Mouse (Mus musculus): ENCODE data around the gene Gm5134. TPM values are rescaled to one million over a fixed set of nuclear protein-coding genes. Genes with fewer than 3 reads are reported as not detected.

The Gm5134 gene
- under 1 TPM in 1 of 2 experiments, not detected in 1; 0.43 TPM for total RNA-seq (2023)

GRCm38 (mm10) chr10:75954381-75954811 is at the start of gene Gm5134:
TSS of gene Gm5134 (plus strand) at chr10:75954514.

GRCm38 (mm10) chr10:75921026-75921725 is 33.1 kb upstream of the Gm5134 start, which contains the start of gene Smarcb1:
TSS of gene Smarcb1 (minus strand) at chr10:75921617.

GRCm38 (mm10) chr10:75932891-75933290 is 21.4 kb upstream of the Gm5134 start, which contains the start of gene Chchd10:
TSS of gene Chchd10 (plus strand) at chr10:75933130.

GRCm38 (mm10) chr10:75935680-75936541 is 18.4 kb upstream of the Gm5134 start, which contains the start of gene Mmp11:
TSS of gene Mmp11 (minus strand) at chr10:75936496.

GRCm38 (mm10) chr10:75940520-75940919 is 13.8 kb upstream of the Gm5134 start, which contains the start of gene Gm867:
TSS of gene Gm867 (minus strand) at chr10:75940672.

GRCm38 (mm10) chr10:75942736-75943477 is 11.4 kb upstream of the Gm5134 start, which contains the start of gene Vpreb3:
TSS of gene Vpreb3 (plus strand) at chr10:75943057.

GRCm38 (mm10) chr10:76032402-76033118 is 78.2 kb downstream of the Gm5134 start, which contains the start of gene Zfp280b:
TSS of gene Zfp280b (plus strand) at chr10:76032650.

Other genes starting within 250 kb of the Gm5134 start
- gene Cabin1, start 190.2 kb upstream of the Gm5134 start, total RNA-seq (2023): 10 to 100 TPM; 74.5 to 83.3 TPM
- 10 to 100 TPM; 24.1 to 28.8 TPM for gene Ddt, start 181.1 kb upstream of the Gm5134 start, total RNA-seq (2023)
- gene Gm20441, start 173.6 kb upstream of the Gm5134 start, total RNA-seq (2023): not detected
- gene Gstt3, start 173.1 kb upstream of the Gm5134 start, total RNA-seq (2023): 1 to 10 TPM; 6.3 to 6.8 TPM
- 1 to 10 TPM in 1 of 2 experiments, under 1 TPM in 1; 0.52 to 1.0 TPM for gene Gstt1, start 155.9 kb upstream of the Gm5134 start, total RNA-seq (2023)
- gene Gstt4, start 132.0 kb upstream of the Gm5134 start, total RNA-seq (2023): not detected
- gene Gstt2, start 117.1 kb upstream of the Gm5134 start, total RNA-seq (2023): 1 to 10 TPM; 5.9 to 6.4 TPM
- gene Mif, start 94.3 kb upstream of the Gm5134 start, total RNA-seq (2023): 10 to 100 TPM; 87.8 to 90.9 TPM
- 1 to 10 TPM in 1 of 2 experiments, under 1 TPM in 1; 0.84 to 3.1 TPM for gene Derl3, start 61.1 kb upstream of the Gm5134 start, total RNA-seq (2023)
- gene Smarcb1, start 32.9 kb upstream of the Gm5134 start, total RNA-seq (2023): 10 to 100 TPM; 35.2 to 36.8 TPM
- 1 to 10 TPM in 1 of 2 experiments, under 1 TPM in 1; 0.79 to 3.7 TPM for gene Chchd10, start 21.4 kb upstream of the Gm5134 start, total RNA-seq (2023)
- not detected for gene Mmp11, start 18.0 kb upstream of the Gm5134 start, total RNA-seq (2023)
- gene Gm867, start 13.8 kb upstream of the Gm5134 start, total RNA-seq (2023): not detected
- gene Vpreb3, start 11.5 kb upstream of the Gm5134 start, total RNA-seq (2023): not detected
- gene Zfp280b, start 78.1 kb downstream of the Gm5134 start, total RNA-seq (2023): 1 to 10 TPM; 3.4 to 3.6 TPM
- not detected for gene Slc5a4b, start 156.4 kb downstream of the Gm5134 start, total RNA-seq (2023)
- gene Slc5a4a, start 192.9 kb downstream of the Gm5134 start, total RNA-seq (2023): not detected

Data from monocyte, adult 59 days (primary cell).